15 mouse cellular contexts compared by ENCODE assay signal in the genomic region with DNA sequence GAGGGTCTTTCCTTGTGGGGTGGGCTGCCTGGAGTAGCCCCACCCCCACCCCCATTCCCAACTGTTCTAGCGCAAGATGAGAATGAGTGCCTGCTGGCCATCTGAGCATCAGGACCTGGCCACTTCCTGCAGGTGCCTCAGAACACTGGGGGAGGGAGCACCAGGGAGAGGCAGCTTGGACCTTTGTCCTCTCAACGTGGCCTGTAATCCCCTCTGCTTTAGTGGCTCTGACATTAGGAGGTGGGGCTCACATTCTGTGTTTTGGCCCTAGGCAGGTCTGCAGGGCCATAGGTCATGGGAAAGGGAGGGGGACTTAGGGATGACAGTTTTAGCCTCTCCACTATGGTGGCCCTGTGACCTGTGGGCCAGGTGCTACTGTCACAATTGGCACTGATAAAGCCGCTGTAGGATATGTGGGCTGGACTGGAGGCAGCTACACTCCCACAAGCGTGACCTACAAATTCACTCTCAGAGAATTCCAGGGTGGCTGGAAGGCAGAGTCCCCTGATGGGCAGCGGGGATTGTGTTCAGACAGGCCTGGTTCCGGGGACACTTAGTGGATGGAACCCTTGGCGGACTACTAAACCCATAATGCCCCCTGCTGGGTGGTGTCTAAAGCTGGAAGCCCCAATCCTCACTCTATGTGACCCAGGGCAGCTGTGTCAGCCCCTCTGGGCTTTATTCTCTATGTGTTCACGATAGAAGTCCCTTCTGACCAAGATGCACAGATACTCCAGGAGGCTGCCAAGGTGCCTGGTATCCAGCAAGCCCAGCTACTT. TPM values are rescaled to one million over a fixed set of nuclear protein-coding genes. Genes with fewer than 3 reads are reported as not detected.
DNase-seq lines count a peak whose midpoint lies in the region; ATAC-seq and TF ChIP-seq lines count a peak whose summit lies in the region.
"Had no signal": no experiment of that assay in that cellular context is flagged by ENCODE, and none has a peak within 500 bp of the region (broad histone marks: within the 10 kb centered on the region; RNA-seq: fewer than 3 reads in every experiment).

No protein-coding gene starts in this region.

- DNase-seq in forebrain, embryonic 10.5 days (ENCODE audit: extremely low spot score, low spot score) = no peak
- DNase-seq in forebrain, embryonic 11.5 days (ENCODE audit: low spot score) = no peak
- DNase-seq in neural tube, embryonic 11.5 days (ENCODE audit: low spot score) = peak; percentile 10
- no peak for DNase-seq in neural tube, embryonic 10.5 days (ENCODE audit: extremely low spot score, low spot score)
- no peak for DNase-seq in embryonic facial prominence, embryonic 10.5 days (ENCODE audit: low spot score)
- no peak for DNase-seq in liver, postnatal 0 days
- no peak for DNase-seq in MN1 (ENCODE audit: low spot score)
- DNase-seq in cerebellum, postnatal 4 days (ENCODE audit: low spot score in 2 of 2) = no peak
- DNase-seq: cerebellum, adult 11-12 months; layer of hippocampus, adult 9-11 months; right cerebral cortex, postnatal 25 days had no signal

- no peak; the same call in 1 of the 2 replicates for ATAC-seq in forebrain, embryonic 11.5 days (replicated peaks; ENCODE audit: low FRiP score)
- no peak for ATAC-seq in neural tube, embryonic 11.5 days (ENCODE audit: insufficient read depth, low FRiP score, low TSS enrichment)
- peak; percentile 27; the same call in 1 of the 2 replicates for ATAC-seq in liver, postnatal 0 days
- ATAC-seq: hindbrain, postnatal 0 days had no signal

- H3K27me3 ChIP-seq in forebrain, embryonic 10.5 days (ENCODE audit: poor library complexity, severe bottlenecking) = no peaks in the 10 kb centered on the region
- no peaks in the 10 kb centered on the region for H3K27me3 ChIP-seq in forebrain, embryonic 11.5 days (ENCODE audit: control insufficient read depth, insufficient read depth, low read length)
- H3K27me3 ChIP-seq in neural tube, embryonic 11.5 days (ENCODE audit: control insufficient read depth, insufficient read depth, low read length) = no peaks in the 10 kb centered on the region
- H3K27me3 ChIP-seq in embryonic facial prominence, embryonic 10.5 days (replicated peaks; ENCODE audit: low read depth, poor library complexity, severe bottlenecking) = no peaks in the 10 kb centered on the region; the same call in 1 of the 2 replicates
- no peaks in the 10 kb centered on the region for H3K27me3 ChIP-seq in liver, postnatal 0 days (ENCODE audit: insufficient read depth, low read length)
- H3K27me3 ChIP-seq: embryonic facial prominence, embryonic 15.5 days; limb, embryonic 15.5 days had no signal

- TF ChIP-seq CTCF in liver, postnatal 0 days (IDR thresholded peaks at IDR 0.05; ENCODE audit: low read depth) = peak; percentile 42

- TF ChIP-seq EP300 in liver, postnatal 0 days (IDR thresholded peaks at IDR 0.05; ENCODE audit: low read depth) = no peak

- 22% methylated on average over 8 of the region's 8 CpGs for WGBS in forebrain, embryonic 10.5 days
- WGBS in forebrain, embryonic 11.5 days = 25% methylated on average over 8 of the region's 8 CpGs
- 40% methylated on average over 8 of the region's 8 CpGs for WGBS in neural tube, embryonic 11.5 days
- 25% methylated on average over 8 of the region's 8 CpGs for WGBS in embryonic facial prominence, embryonic 10.5 days
- whole genome bisulfite sequencing in liver, postnatal 0 days (ENCODE audit: insufficient replicate concordance) = 57% methylated on average over 8 of the region's 8 CpGs

- H3K4me3 ChIP-seq in forebrain, embryonic 10.5 days = no peak overlapping the region
- no peak overlapping the region for H3K4me3 ChIP-seq in forebrain, embryonic 11.5 days (ENCODE audit: low read depth, low read length)
- no peak overlapping the region for H3K4me3 ChIP-seq in neural tube, embryonic 11.5 days (ENCODE audit: low read depth, low read length)
- no peak overlapping the region for H3K4me3 ChIP-seq in embryonic facial prominence, embryonic 10.5 days
- H3K4me3 ChIP-seq in liver, postnatal 0 days (ENCODE audit: low read depth, low read length) = no peak overlapping the region
- H3K4me3 ChIP-seq: embryonic facial prominence, embryonic 15.5 days; limb, embryonic 15.5 days; myocyte had no signal

- H3K27ac ChIP-seq in forebrain, embryonic 10.5 days = peak overlapping the region; percentile 54
- no peak overlapping the region for H3K27ac ChIP-seq in forebrain, embryonic 11.5 days (ENCODE audit: low read depth, low read length)
- H3K27ac ChIP-seq in neural tube, embryonic 11.5 days (ENCODE audit: low read depth, low read length) = no peak overlapping the region
- H3K27ac ChIP-seq in embryonic facial prominence, embryonic 10.5 days (replicated peaks) = peak overlapping the region; percentile 46; the same call in 1 of the 2 replicates
- H3K27ac ChIP-seq in liver, postnatal 0 days (ENCODE audit: low read depth) = 0 out of 2 replicates have a peak overlapping the region, but pooled peaks have one; percentile 40
- H3K27ac ChIP-seq: embryonic facial prominence, embryonic 15.5 days; hindbrain, postnatal 0 days; limb, embryonic 15.5 days had no signal

- H3K4me2 ChIP-seq in forebrain, embryonic 11.5 days (ENCODE audit: low read depth, low read length, severe bottlenecking) = no peak overlapping the region
- no peak overlapping the region for H3K4me2 ChIP-seq in neural tube, embryonic 11.5 days (ENCODE audit: low read depth)
- 0 out of 2 replicates have a peak overlapping the region, but pooled peaks have one; percentile 1 for H3K4me2 ChIP-seq in liver, postnatal 0 days (ENCODE audit: low read depth, low read length)
- H3K4me2 ChIP-seq: embryonic facial prominence, embryonic 15.5 days; limb, embryonic 15.5 days had no signal

- peaks cover 52% of the 10 kb centered on the region for H3K4me1 ChIP-seq in forebrain, embryonic 10.5 days
- no peaks in the 10 kb centered on the region; the same call in 1 of the 2 replicates for H3K4me1 ChIP-seq in forebrain, embryonic 11.5 days (replicated peaks; ENCODE audit: control insufficient read depth, insufficient read depth, low read length)
- no peaks in the 10 kb centered on the region for H3K4me1 ChIP-seq in neural tube, embryonic 11.5 days (ENCODE audit: control insufficient read depth, insufficient read depth, low read length)
- peaks cover 55% of the 10 kb centered on the region for H3K4me1 ChIP-seq in embryonic facial prominence, embryonic 10.5 days
- H3K4me1 ChIP-seq in liver, postnatal 0 days (ENCODE audit: insufficient read depth) = peaks cover 44% of the 10 kb centered on the region

- no peaks in the 10 kb centered on the region for H3K36me3 ChIP-seq in forebrain, embryonic 10.5 days (replicated peaks)
- H3K36me3 ChIP-seq in forebrain, embryonic 11.5 days (ENCODE audit: control insufficient read depth, insufficient read depth, low read length) = no peaks in the 10 kb centered on the region
- no peaks in the 10 kb centered on the region for H3K36me3 ChIP-seq in neural tube, embryonic 11.5 days (ENCODE audit: control insufficient read depth, insufficient read depth, low read length)
- H3K36me3 ChIP-seq in embryonic facial prominence, embryonic 10.5 days (replicated peaks) = no peaks in the 10 kb centered on the region
- H3K36me3 ChIP-seq in liver, postnatal 0 days (replicated peaks; ENCODE audit: insufficient read depth, low read length) = no peaks in the 10 kb centered on the region
- H3K36me3 ChIP-seq: embryonic facial prominence, embryonic 15.5 days; limb, embryonic 15.5 days had no signal

- no peak overlapping the region for H3K9ac ChIP-seq in forebrain, embryonic 11.5 days (ENCODE audit: low read length)
- H3K9ac ChIP-seq in neural tube, embryonic 11.5 days (ENCODE audit: low read length) = no peak overlapping the region
- no peak overlapping the region; the same call in 1 of the 2 replicates for H3K9ac ChIP-seq in liver, postnatal 0 days (replicated peaks)
- H3K9ac ChIP-seq: embryonic facial prominence, embryonic 15.5 days; limb, embryonic 15.5 days had no signal

- H3K9me3 ChIP-seq in forebrain, embryonic 10.5 days = no peaks in the 10 kb centered on the region
- no peaks in the 10 kb centered on the region for H3K9me3 ChIP-seq in forebrain, embryonic 11.5 days (ENCODE audit: control insufficient read depth, low read length)
- H3K9me3 ChIP-seq in neural tube, embryonic 11.5 days (ENCODE audit: control insufficient read depth, low read length) = no peaks in the 10 kb centered on the region
- H3K9me3 ChIP-seq in embryonic facial prominence, embryonic 10.5 days = no peaks in the 10 kb centered on the region
- H3K9me3 ChIP-seq in liver, postnatal 0 days (ENCODE audit: low read length) = no peaks in the 10 kb centered on the region
- H3K9me3 ChIP-seq: embryonic facial prominence, embryonic 15.5 days; limb, embryonic 15.5 days had no signal

RNA-seq across cellular contexts. Expression of gene Rbm38, which starts 30.5 kb away (rescaled TPM):
- polyA plus RNA-seq in forebrain, embryonic 10.5 days (2016; fragmentation: Nextera tagmentation; extraction: Ambion mirVana) = 119 and 123 TPM in 2 replicates
- 111 and 115 TPM in 2 replicates for polyA plus RNA-seq in forebrain, embryonic 11.5 days (2014; fragmentation: Nextera tagmentation; extraction: Ambion mirVana)
- 73.6 and 74.2 TPM in 2 replicates for polyA plus RNA-seq in neural tube, embryonic 11.5 days (2014; fragmentation: Nextera tagmentation; extraction: Ambion mirVana)
- polyA plus RNA-seq in embryonic facial prominence, embryonic 10.5 days (2016; fragmentation: Nextera tagmentation; extraction: Ambion mirVana) = 85.7 and 95.6 TPM in 2 replicates
- 124 and 126 TPM in 2 replicates for polyA plus RNA-seq in liver, postnatal 0 days (2015; fragmentation: Nextera tagmentation; extraction: Ambion mirVana)

RNA-seq across cellular contexts. Expression of gene Rae1, which starts 50.9 kb away (rescaled TPM):
- polyA plus RNA-seq in forebrain, embryonic 10.5 days (2016; fragmentation: Nextera tagmentation; extraction: Ambion mirVana) = 168 TPM in 2 replicates
- 147 and 148 TPM in 2 replicates for polyA plus RNA-seq in forebrain, embryonic 11.5 days (2014; fragmentation: Nextera tagmentation; extraction: Ambion mirVana)
- 137 and 140 TPM in 2 replicates for polyA plus RNA-seq in neural tube, embryonic 11.5 days (2014; fragmentation: Nextera tagmentation; extraction: Ambion mirVana)
- 176 and 179 TPM in 2 replicates for polyA plus RNA-seq in embryonic facial prominence, embryonic 10.5 days (2016; fragmentation: Nextera tagmentation; extraction: Ambion mirVana)
- polyA plus RNA-seq in liver, postnatal 0 days (2015; fragmentation: Nextera tagmentation; extraction: Ambion mirVana) = 40.0 and 41.5 TPM in 2 replicates

Comparison
In these comparisons a context has a peak if more than half of its experiments do, and no peak if none do; other contexts are left out.
1. H3K27ac ChIP-seq: peak in forebrain, embryonic 10.5 days (single experiment), embryonic facial prominence, embryonic 10.5 days (single experiment) and liver, postnatal 0 days (single experiment); none in forebrain, embryonic 11.5 days (single experiment) and neural tube, embryonic 11.5 days (single experiment).